Mouse (Mus musculus) C2C12 (cell line): Measurements from ENCODE around the gene Hba-x. TPM values are rescaled to one million over a fixed set of nuclear protein-coding genes. Genes with fewer than 3 reads are reported as not detected.
"Not testable (repeated sequence)": the region's sequence is repeated elsewhere in the genome, so short reads cannot be mapped to it uniquely, and the experiment has no call there.

Experiments
- H3K27me3 ChIP-seq: one replicate; pipeline ENCODE4 v1.6.1; 2011; ENCODE audit not compliant: control insufficient read depth, insufficient read depth, insufficient read length
- H3K36me3 ChIP-seq: one replicate; pipeline ENCODE4 v1.6.1; 2011; ENCODE audit not compliant: control insufficient read depth, insufficient read depth
- H3K4me3 ChIP-seq: one replicate; pipeline ENCODE4 v1.5.1; 2011; ENCODE audit warnings: mild to moderate bottlenecking, control low read depth; ENCODE audit not compliant: poor library complexity, insufficient read depth, severe bottlenecking
- H3K79me2 ChIP-seq: one replicate; pipeline ENCODE4 v1.6.1; 2011; ENCODE audit not compliant: control insufficient read depth, insufficient read depth
- H3K79me3 ChIP-seq: one replicate; pipeline ENCODE4 v1.6.1; 2011; ENCODE audit warnings: low read depth, control low read depth
- H3ac ChIP-seq: one replicate; pipeline ENCODE3; 2011; ENCODE audit warnings: low read depth; ENCODE audit not compliant: control insufficient read depth, insufficient read length
- CEBPB ChIP-seq: IDR thresholded peaks from one replicate; pipeline ENCODE4 v1.6.1; 2011; ENCODE audit warnings: low read depth, mild to moderate bottlenecking, control low read depth, moderate library complexity
- CTCF ChIP-seq: IDR thresholded peaks from one replicate; pipeline ENCODE4 v1.5.1; 2011; ENCODE audit not compliant: control insufficient read depth, insufficient read depth, insufficient read length
- FOSL1 ChIP-seq: IDR thresholded peaks from one replicate; pipeline ENCODE4 v1.8.0; 2011; ENCODE audit warnings: mild to moderate bottlenecking, low read length; ENCODE audit not compliant: poor library complexity, insufficient read depth, severe bottlenecking
- MAX ChIP-seq: IDR thresholded peaks from one replicate; pipeline ENCODE4 v1.6.1; 2011; ENCODE audit warnings: mild to moderate bottlenecking, control low read depth
- MYOD1 ChIP-seq: IDR thresholded peaks from one replicate; pipeline ENCODE4 v1.6.1; 2011; ENCODE audit warnings: low read depth; ENCODE audit not compliant: control insufficient read depth, insufficient read length
- MYOG ChIP-seq: IDR thresholded peaks from one replicate; pipeline ENCODE4 v1.6.1; 2011; ENCODE audit not compliant: control insufficient read depth, insufficient read length; ENCODE audit errors: extremely low read depth
- USF1 ChIP-seq: IDR thresholded peaks from one replicate; pipeline ENCODE4 v1.6.1; 2011; ENCODE audit warnings: low read depth, mild to moderate bottlenecking, control low read depth, moderate library complexity
- polyA plus RNA-seq: library from polyadenylated mRNA; unstranded; fragments of >200 nt; fragmentation: generic; extraction: Trizol; gene quantifications from one replicate; pipeline ENCODE4 v1.2.1, GENCODE M21; 2012; ENCODE audit warnings: missing spikeins

Gene Hba-x
- polyA plus RNA-seq, 1 experiment: not detected

DNA sequence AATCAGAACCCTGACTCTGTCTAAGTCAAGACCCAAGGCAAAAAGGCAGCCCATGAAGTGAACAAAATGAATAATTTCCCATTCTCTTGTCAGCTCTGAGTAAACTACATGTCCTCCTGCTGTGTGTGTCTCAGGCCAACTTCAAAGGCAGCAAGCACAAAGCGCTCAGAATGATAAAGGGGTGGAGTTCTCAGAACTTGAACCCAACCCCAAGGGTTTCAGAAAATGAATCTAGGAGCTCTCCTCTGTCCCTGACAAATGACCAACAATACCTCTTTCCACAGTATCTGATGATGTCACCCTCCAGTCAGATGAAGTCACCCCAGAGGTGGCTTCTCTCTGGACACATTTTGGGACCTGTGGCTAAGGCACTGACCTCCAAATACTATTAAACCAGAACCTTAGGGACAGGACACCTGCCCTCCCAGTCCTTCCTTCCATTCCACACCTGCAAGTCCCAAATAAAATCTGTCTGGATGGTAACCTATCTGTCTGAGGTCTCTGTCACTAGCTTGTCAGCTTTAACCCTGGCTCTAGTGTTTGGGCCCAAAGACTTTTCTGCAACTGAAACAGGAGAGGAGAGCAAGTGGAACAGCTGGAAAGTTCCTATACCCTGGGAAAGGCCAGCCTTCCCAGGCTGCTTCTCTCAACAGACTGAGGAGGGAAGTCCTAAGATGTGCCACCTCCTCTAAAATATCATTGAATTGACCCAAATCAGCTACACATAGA lies 5.4 kb downstream of the Hba-x start:
- H3K27me3 ChIP-seq: peaks cover 32% of the 10 kb centered on the region
- H3K4me3 ChIP-seq: no peak overlapping the region
- no peak overlapping the region for H3ac ChIP-seq
- no peaks in the 10 kb centered on the region for H3K36me3 ChIP-seq
- TF ChIP-seq MYOD1 (no peak), CTCF (no peak), MYOG (no peak), FOSL1 (no peak), USF1 (no peak), MAX (no peak), CEBPB (no peak)
- H3K79me3 ChIP-seq: no peaks in the 10 kb centered on the region
- H3K79me2 ChIP-seq: no peaks in the 10 kb centered on the region

- H3K27me3 ChIP-seq: peaks cover 21% of the 10 kb centered on the region
- not testable (repeated sequence) for H3ac ChIP-seq, H3K79me2 ChIP-seq
Measured at GRCm38 (mm10) chr11:32283091-32283777, 7.0 kb downstream of the Hba-x start, which contains the start of gene Hba-a1. Gene Hba-a1 (plus strand): TSS chr11:32283511.

DNA sequence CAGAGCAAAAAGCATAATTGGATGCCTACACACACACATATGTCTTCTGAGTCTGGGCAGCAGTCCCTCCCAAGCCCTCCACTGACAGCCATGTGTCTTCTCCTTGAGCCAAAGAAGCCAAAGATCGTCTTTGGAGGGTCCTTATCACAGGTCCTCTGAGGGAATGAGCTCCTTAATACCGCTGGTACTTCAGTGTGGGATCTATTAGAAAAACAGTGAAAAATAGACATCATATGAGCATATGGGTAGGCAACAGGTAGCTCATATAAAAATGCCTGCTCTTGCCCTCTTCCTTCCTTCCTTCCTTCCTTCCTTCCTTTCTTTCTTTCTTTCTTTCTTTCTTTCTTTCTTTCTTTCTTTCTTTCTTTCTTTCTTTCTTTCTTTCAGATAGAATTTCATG lies 8.4 kb downstream of the Hba-x start:
- H3K79me2 ChIP-seq, H3K4me3 ChIP-seq, H3K79me3 ChIP-seq, H3K36me3 ChIP-seq, H3ac ChIP-seq: not testable (repeated sequence)
- peaks cover 12% of the 10 kb centered on the region for H3K27me3 ChIP-seq

More at GRCm38 (mm10) chr11:32283091-32283777, 7.0 kb downstream of the Hba-x start, which contains the start of gene Hba-a1:
- H3K4me3 ChIP-seq, H3K79me3 ChIP-seq, H3K36me3 ChIP-seq: not testable (repeated sequence)

DNA sequence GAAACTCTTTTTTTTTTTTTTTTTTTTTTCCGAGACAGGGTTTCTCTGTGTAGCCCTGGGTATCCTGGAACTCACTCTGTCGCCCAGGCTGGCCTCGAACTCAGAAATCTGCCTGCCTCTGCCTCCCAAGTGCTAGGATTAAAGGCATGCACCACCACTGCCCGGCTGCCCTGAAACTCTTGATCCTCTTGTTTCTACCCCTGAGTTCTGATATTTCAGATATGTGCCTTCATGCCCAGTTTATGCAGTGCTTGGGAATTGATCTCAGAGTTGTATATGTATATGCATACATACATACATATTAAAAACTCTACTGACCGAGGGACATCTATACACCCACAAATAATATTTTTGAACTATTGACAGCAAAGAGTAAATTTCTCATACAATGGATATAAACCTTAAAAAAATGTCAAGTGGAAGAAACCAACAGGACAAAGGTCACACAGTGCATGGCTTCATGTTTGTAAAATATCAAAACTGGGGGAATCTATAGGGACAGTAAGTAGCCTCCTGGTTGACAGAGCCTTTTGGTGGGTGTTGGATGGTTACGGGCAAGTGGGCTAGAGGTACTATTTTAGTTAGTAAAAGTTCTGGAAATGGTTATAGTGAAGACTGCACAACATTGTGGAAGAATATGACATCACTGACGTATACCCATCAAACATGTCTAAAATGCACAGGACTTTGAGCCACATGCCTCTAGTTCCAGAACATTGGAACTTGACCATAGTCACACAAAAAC lies 9.0 kb downstream of the Hba-x start:
- no peaks in the 10 kb centered on the region for H3K36me3 ChIP-seq
- H3K79me3 ChIP-seq: no peaks in the 10 kb centered on the region
- no peak for TF ChIP-seq MAX
- TF ChIP-seq CEBPB: no peak
- TF ChIP-seq USF1: no peak
- TF ChIP-seq CTCF: no peak
- TF ChIP-seq MYOG: no peak
- no peak for TF ChIP-seq FOSL1
- TF ChIP-seq MYOD1: no peak
- no peak overlapping the region for H3ac ChIP-seq
- H3K79me2 ChIP-seq: no peaks in the 10 kb centered on the region
- H3K4me3 ChIP-seq: no peak overlapping the region
- peaks cover 9% of the 10 kb centered on the region for H3K27me3 ChIP-seq

DNA sequence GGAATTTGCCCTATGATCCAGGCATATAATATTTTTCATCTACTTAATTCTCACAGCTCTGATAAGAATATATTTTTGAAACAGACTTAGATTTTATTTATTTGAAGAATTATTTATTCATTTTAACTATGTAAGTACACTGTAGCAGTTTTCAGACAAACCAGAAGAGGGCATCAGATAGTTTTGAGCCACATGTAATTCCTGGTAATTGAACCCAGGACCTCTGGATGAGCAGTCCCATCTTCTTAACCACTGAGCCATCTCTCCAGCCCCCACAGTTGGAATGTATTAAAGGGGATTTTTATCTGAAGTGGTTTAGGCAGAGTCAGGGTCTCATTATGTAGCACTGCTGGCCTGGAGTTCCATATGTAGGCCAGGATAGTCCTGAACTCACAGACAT lies 9.7 kb downstream of the Hba-x start:
- H3K4me3 ChIP-seq, H3K79me2 ChIP-seq, H3K36me3 ChIP-seq, H3ac ChIP-seq, H3K79me3 ChIP-seq, H3K27me3 ChIP-seq: not testable (repeated sequence)

GRCm38 (mm10) chr11:32286695-32287492 lies 10.7 kb downstream of the Hba-x start, which contains the start of gene Hbq1b:
Gene Hbq1b (plus strand): TSS chr11:32286965.
- not testable (repeated sequence) for H3K4me3 ChIP-seq, H3K79me2 ChIP-seq, H3ac ChIP-seq, H3K79me3 ChIP-seq, H3K36me3 ChIP-seq, H3K27me3 ChIP-seq
- TF ChIP-seq CTCF: peak; percentile 10
